Mouse (Mus musculus) thymus, postnatal 14 days (tissue): ENCODE results near the gene Guca1b.

Experiments used
- DNase-seq: peaks from one replicate; pipeline ENCODE4 v3.0.0; 2021

Gene Guca1b

GRCm38 (mm10) chr17:47385145-47385544 is at the start of gene Guca1b:
Gene Guca1b (plus strand): TSS chr17:47385393.
- DNase-seq: no peak

DNA sequence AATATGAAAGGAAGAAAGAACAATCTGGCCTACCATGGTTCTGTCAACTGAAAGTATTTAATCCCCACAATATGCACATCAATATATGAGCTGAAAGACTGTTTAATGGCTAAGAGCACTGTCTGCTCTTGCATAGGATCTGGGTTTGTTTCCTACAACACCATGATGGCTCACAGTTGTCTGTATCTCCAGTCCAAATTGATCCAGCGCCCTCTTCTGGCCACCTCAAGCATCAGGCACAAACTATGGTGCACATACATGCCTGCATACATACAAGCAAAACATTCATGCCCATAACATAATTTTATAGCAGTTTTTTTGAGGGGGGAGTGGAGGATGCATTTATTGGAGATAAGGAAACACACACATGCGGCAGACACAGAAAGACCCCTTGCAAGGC is 42.1 kb upstream of the Guca1b start:
- no peak for DNase-seq

- DNase-seq: no peak
Observed at GRCm38 (mm10) chr17:47349721-47350319, 35.4 kb upstream of the Guca1b start.

GRCm38 (mm10) chr17:47359964-47360363 is 25.2 kb upstream of the Guca1b start:
- DNase-seq: peak; percentile 70

- DNase-seq: no peak
Observed at GRCm38 (mm10) chr17:47361343-47361742, 23.9 kb upstream of the Guca1b start.

DNA sequence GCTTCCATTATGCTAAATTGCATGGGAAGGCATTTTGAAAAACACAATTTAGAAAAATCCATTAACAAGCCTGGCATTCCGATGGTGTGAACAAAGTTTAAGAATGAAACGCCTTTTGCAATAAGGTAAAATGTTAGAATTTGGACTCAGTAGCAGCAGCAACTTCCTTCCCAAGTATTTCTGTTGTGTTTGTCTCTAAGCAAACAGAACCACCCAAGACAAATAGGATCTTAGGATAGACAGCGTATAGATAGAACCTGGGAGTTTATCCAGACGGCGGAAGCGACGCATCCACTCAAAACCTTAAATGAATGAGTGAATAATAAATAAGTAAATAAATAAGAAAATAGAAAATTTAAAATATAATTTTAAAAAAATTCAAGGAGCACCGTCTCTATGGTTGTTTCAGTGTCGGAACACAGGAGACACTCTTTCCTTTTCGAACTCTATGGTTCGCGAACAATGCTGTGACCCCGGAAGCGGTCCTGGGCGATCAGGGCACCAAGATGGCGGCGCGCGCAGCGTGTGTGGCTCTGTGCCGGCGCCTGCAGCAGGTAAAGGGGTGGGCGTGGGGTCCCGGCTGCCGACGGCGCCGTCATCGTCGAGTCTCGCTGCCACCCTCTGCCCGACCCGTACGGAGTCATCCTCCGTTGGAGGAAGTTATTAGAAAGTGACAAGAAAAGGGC is 16.6 kb upstream of the Guca1b start, which contains the start of gene Mrps10:
TSS of gene Mrps10 (plus strand) at position 487 of the 686 bp plus-strand sequence.
- peak; percentile 90 for DNase-seq

- no peak for DNase-seq
Observed at GRCm38 (mm10) chr17:47369087-47369443, 16.1 kb upstream of the Guca1b start.

GRCm38 (mm10) chr17:47371451-47371850 is 13.7 kb upstream of the Guca1b start:
- peak; percentile 65 for DNase-seq

- DNase-seq: no peak
Observed at GRCm38 (mm10) chr17:47373991-47374390, 11.2 kb upstream of the Guca1b start.

DNA sequence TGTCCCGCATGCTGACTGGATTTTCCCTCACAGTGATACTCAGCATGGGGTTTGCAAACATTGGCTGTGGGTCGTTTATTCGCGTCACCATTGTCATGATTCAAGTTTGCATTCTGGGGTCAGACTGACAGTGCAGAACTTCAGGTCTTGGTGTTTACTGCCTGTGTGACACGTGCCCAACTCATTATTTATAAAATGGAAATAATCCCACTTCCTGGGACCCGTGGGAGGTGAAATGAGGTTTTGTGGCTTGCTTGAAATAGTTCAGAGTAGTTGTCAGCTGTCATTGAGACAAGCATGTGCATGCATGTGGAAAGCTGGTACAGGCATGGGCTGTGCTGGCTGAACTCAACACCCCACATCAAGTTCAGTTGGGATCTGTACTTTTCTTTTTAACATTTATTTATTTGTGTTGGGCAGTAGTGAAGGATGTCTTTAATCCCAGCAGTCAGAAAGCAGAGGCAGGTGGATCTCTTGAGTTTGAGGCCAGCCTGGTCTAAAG is 8.4 kb upstream of the Guca1b start:
- no peak for DNase-seq

- DNase-seq: no peak
Observed at GRCm38 (mm10) chr17:47378133-47378532, 7.1 kb upstream of the Guca1b start.

- DNase-seq: no peak
Observed at GRCm38 (mm10) chr17:47381917-47382316, 3.3 kb upstream of the Guca1b start.

DNA sequence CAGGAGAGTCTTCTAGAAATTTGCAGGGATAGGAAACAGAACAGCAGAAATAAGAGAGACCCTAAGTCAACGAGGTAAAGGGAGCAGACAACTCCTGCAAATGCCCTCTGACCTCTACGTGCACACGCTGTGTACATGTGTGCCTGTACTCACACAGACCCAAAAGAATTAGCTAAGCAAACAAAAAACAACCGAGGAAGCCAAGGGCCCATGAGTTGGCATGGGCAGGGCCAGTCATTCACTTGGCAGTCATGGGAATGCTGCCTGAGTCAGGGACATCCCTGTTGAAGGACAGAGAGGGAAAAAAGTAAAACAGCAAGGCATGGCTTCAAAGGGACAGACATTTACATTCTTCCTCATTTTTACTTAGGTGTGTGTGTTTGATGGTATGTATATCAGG is 1.9 kb upstream of the Guca1b start:
- no peak for DNase-seq

DNA sequence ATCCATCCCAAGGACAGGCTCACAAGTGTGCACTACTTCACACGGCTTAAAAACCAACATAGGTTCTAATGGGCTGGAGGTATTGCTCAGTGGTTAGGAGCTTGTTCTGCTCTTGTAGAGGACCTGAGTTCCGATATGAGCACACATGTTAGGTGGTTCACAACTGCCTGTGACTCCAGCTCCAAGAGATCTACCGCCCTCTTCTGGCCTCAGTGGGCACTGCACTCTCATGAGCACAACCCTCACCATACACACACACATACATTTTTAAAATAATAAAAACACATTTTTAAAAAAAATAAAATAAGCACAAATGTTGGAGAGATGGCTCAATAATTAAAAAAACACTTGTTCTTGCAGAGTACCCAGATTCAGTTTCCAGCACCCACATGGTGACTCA is 1.1 kb upstream of the Guca1b start:
- DNase-seq: no peak

DNA sequence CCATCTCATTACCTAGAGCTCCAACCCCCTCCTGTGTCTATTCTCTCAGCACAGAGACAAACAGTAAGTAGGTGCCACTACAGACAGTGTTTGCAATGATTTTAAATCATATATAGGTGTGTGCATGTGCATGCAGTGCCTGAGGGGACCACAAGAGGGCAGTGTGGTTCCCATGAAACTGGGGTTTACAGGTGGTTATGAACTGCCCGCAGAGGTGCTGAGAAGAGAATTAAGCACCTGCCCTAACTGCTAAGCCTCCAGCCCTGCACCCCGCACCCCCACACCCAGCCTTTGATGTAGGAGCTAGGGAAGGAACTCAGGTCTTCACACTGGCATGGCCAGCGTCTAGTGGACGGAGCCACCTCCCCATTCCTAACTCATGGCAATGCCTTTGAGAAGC is 1.5 kb downstream of the Guca1b start:
- peak; percentile 82 for DNase-seq

DNA sequence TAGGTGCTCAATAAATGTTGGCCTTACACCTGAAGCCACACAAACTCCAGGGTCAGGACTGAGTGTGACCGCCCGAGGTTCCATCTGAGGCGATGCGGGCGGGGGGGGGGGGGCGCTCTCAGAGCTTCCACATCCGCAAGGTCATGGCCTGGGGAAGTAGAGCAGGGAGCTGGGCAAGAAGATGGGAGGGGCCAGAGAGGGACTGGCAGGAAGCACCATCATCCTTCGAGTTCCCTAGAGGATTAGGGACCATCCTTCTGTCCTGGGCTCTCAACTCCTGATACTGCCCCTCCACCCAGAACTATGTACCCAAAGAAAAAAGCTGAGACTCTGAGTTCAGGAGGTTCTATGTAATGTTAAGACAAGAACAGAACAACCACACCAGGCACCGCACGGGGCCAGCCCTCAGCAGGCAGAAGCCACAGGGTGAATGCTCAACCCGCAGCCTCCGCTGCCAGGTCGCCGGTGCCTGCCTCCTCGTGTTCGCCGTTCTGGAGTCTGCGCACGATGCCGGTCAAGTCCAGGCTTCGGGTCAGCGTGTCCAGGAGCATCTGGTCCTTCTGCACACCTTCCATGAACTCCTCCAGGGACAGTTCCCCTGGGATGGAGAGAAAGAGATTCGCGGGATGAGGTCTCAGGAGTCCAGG is 9.2 kb downstream of the Guca1b start:
- peak; percentile 25 for DNase-seq

DNA sequence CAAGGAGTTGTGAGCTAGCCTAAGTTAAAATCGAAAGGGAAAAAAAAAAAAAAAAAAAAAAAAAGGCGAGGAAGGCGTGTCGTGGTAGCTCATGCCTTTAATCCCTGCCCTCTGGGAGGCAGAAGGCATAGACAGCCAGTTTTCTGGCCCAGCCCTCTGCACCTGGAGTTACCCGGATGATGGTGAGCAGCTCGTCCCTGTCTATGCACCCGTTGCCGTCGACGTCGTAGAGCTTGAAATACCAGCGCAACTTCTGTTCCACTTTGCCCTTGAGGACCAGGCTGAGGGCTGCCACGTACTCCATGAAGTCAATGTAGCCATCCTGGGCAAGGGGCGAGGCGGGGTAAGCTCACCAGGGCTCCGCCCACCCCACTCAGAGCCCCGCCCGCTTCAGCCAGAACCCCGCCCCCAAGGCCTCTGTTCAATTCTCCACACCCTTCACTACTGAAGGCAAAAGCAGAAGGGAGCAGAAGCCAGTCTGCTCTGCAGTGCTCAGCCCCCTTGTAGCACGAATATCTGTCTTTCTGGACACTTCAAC is 10.3 kb downstream of the Guca1b start:
- DNase-seq: peak; percentile 44

DNA sequence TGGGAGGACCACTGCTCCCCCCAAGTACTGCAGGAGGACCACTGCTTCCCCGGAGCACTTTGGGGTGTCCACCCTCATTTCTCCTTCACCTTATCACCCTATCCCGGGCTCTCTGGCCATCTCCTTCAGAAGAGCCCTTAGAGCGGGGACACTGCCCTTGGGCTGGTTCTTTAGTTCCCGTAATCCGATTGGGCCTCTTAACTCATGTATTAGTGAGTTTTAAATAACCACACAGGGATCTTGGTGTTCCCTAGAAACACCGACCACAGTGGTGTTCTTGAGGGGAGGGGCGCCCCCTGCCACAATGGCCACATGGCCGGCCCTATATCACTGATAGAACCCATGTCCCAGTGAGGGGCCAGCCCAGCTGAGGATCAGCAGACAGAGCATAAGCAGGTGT is 13.9 kb downstream of the Guca1b start:
- no peak for DNase-seq

- DNase-seq: no peak
Observed at GRCm38 (mm10) chr17:47400451-47400850, 15.3 kb downstream of the Guca1b start, which contains the start of gene Guca1a. Gene Guca1a (minus strand): TSS chr17:47400584.

GRCm38 (mm10) chr17:47407717-47408557 is 22.7 kb downstream of the Guca1b start:
- DNase-seq: no peak

GRCm38 (mm10) chr17:47408558-47408898 is 23.3 kb downstream of the Guca1b start:
- DNase-seq: peak; percentile 72

DNA sequence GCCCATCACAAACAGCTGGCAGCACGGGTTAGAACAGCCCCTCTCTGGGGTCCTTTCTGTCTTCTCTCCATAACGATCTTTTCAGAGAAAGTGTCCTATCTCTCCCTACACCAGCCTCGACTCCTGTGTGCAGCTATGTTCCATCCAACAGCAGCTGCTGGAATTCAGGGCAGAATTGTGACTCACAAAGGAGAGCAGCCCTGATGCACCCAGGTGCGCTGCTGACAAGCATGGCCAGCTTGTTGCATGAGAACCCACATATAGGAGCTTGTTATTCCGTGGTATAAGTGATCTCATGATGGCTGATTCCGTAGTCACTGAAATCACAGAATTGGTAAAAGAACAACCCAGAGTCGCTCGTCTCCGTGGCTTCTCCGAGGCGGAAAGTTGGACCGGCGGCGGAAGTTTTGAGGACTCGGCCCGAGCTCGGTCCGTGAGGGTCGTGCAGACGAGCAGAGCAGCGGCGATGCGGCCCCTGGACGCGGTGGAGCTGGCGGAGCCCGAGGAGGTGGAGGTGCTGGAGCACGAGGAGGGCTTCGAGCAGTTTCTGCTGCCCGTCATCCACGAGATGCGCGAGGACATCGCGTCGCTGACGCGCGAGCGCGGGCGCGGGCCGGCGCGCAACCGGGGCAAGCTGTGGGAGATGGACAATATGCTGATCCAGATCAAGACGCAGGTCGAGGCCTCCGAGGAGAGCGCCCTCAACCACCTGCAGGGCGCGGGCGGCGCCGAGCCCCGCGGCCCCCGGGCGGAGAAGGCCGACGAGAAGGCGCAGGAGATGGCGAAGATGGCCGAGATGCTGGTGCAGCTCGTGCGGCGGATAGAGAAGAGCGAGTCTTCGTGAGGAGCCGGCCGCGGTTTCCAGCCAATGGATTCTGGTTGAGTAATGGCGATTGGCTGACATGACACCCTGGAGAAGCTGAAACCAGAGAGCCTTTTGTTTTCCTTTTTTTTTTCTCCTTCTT is 25.0 kb downstream of the Guca1b start:
- DNase-seq: peak; percentile 32
